Mouse (Mus musculus) cerebellum, postnatal 10 days (tissue): ENCODE data around the gene Cacna1b.

Source experiments
- DNase-seq, 2 experiments: peaks; one replicate each; pipeline ENCODE4 v3.0.0; 2021; ENCODE audit warnings: mixed read lengths in 2 of 2

Gene Cacna1b

GRCm38 (mm10) chr2:24642834-24643233 is 120.1 kb downstream of the Cacna1b start:
- no peak for DNase-seq

DNA sequence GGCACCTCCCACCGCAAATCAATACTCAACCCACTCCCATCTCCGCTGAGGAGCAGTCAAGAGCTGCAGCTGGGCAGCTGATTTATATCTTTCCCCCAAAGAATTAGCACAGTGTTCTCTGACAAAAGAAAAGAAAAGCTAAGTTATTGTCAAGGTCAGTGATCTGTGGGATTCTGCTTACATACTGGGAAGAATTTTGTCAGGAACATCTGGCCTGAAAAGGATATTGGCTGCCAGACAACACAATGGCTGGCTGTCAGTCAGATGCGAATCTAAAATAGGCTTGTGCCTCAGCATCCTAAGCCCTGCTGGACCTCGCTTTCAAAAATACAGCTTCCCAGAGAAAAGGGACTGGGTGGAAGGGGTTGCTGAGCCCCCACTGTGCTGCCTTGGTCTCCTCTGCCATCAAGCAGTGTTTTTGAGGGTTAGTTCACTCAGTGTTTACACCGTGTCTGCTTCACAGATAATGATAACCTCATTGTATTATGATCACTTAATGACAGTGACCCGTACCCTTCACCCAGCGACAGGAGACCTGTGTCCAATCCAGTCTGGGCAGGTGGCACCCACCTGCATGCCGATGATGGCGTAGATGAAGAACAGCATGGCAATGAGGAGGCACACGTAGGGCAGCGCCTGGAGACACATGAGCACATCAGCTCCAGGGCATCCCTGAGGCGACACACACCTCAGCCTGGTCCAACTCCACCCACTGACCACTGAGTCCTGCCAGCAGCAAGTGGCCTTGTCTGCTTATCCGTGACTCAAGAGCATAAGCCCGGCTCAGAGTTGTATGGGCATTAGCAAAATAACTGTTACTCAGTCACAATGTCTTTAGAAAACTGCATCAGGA is 124.6 kb downstream of the Cacna1b start:
- no peak for DNase-seq

DNA sequence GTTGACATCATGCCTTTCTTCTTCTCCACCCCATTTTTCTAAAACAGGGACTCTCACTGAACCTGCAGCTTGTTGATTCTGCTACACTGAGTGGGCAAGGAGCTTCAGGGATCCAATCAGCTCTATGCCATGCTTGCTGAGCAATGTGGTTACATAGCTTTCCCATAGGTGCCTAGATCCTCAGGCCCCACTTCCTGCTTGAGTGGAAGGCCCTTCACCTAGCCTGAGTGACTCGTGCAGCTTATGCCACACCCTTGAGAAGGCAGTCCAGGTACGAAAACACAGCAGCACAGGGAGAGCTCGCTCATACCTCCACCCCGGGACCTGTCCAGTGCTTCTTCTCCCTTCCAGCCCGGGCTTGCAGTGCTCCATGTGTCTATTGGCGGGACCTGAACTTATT is 129.3 kb downstream of the Cacna1b start:
- no peak for DNase-seq

GRCm38 (mm10) chr2:24617141-24617540 is 145.8 kb downstream of the Cacna1b start:
- DNase-seq, result no peak

- no peak for DNase-seq
Measured at GRCm38 (mm10) chr2:24609789-24610188, 153.2 kb downstream of the Cacna1b start.

GRCm38 (mm10) chr2:24608765-24609138 is 154.2 kb downstream of the Cacna1b start:
- no peak for DNase-seq

GRCm38 (mm10) chr2:24607905-24608764 is 154.8 kb downstream of the Cacna1b start:
- peak; percentile 51 to 63 for DNase-seq

- no peak for DNase-seq
Measured at GRCm38 (mm10) chr2:24606531-24606930, 156.4 kb downstream of the Cacna1b start.

GRCm38 (mm10) chr2:24605096-24605495 is 157.9 kb downstream of the Cacna1b start:
- DNase-seq, result no peak

DNA sequence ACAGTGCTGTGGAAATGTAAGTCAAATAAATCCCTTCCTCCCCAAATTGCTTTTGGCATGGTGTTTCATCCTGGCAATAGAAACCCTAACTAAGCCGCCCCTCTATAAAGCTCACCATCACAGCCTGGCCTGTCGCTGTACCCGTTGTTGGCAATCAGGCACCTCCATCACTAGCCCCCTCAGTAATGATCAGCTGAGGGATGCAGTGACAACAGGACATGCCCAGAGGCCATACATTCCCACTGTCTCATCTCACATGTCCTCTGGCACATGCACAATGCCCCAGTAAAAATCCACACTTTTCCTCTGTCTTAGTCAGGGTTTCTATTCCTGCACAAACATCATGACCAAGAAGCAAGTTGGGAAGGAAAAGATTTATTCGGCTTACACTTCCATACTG is 173.5 kb downstream of the Cacna1b start:
- no peak for DNase-seq

GRCm38 (mm10) chr2:24587999-24588398 is 175.0 kb downstream of the Cacna1b start:
- no peak for DNase-seq

DNA sequence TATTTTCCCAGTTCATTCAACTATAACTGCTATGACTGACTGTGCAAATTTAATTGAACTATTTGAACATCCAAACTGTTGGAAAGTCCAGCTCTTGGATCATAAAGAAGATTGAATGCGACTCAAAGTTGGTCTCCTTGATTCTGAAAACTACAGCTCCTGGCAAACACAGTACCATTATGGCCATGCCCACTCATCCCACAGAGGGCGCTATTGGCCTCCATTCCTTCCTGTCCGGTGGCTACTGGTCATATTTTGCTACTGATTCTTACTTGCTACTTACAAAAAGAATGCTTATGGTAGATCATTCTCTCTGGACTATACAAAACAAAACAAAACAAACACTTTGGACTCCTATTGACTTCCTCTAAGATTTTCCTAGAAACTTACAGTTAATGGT is 188.3 kb downstream of the Cacna1b start:
- DNase-seq, result peak; percentile 78 to 83

- DNase-seq, result no peak
Measured at GRCm38 (mm10) chr2:24570917-24571316, 192.0 kb downstream of the Cacna1b start.

- DNase-seq, result peak; percentile 67 to 88
Measured at GRCm38 (mm10) chr2:24568555-24568954, 194.4 kb downstream of the Cacna1b start.

GRCm38 (mm10) chr2:24562547-24563290 is 200.2 kb downstream of the Cacna1b start:
- DNase-seq, result no peak

GRCm38 (mm10) chr2:24561946-24562345 is 201.0 kb downstream of the Cacna1b start:
- no peak for DNase-seq

GRCm38 (mm10) chr2:24560201-24560600 is 202.8 kb downstream of the Cacna1b start:
- DNase-seq, result no peak

DNA sequence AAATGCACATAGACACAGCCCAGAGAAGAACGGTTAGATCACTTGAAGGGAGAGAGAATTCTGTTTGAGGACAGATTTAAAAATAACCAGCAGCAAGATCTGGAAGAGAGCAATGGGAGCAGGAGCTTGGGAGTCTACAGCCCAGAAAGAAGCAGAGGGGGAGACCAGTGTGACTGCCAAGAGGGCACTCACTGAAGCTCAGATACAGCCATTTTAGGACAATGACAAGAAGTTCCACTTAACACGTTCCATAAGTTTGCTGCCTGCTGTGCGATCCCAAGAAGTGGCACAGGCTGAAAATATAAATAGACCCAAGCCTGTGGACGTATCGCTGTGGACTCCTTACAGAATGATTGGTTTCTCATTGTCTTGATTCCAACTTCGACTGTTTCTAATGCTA is 206.6 kb downstream of the Cacna1b start:
- DNase-seq, result no peak

GRCm38 (mm10) chr2:24553962-24554361 is 209.0 kb downstream of the Cacna1b start:
- no peak for DNase-seq
